8 mouse cellular contexts compared by ENCODE assay signal in the genomic region with DNA sequence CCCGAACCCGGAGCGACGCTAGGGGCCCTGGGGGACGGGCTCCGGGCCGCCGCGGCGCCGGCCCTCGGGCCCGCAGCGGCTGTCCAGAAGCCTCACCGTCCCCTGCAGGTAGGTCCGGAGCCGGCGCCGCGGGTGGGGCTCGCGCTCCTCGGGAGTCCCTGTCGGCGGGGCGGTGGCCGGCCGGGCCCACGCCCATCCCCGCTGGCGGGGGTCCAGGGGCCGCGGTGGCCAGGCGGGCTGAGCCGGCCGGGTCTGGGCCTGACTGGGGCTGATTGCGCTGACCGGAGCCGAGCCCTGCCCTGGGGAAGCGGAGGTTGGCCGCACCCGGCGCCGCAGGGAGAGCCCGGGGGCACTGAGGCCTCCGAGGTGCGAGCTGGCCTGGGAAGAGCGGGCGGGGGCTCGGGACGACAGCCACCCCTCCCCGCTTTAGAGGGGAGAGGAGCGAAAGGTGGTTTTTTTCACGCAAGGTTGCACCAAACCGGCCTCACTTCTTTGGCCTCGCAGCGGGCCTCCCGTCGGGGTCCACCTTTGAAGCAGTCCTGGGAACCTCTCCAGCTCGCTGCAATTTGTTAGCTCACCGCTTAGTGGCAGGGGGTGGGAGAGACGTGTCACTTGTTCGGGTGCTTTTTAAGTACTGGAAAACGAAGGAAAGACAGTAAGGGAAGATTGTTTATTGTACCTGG. TPM values are rescaled to one million over a fixed set of nuclear protein-coding genes. Genes with fewer than 3 reads are reported as not detected.
DNase-seq lines count a peak whose midpoint lies in the region; ATAC-seq lines count a peak whose summit lies in the region.

No protein-coding gene starts in this region.

- H3K4me1 ChIP-seq in intestine, embryonic 16.5 days (ENCODE audit: control insufficient read depth, insufficient read depth, low read length): peaks cover 19% of the 10 kb centered on the region
- peaks cover 20% of the 10 kb centered on the region for H3K4me1 ChIP-seq in limb, embryonic 10.5 days
- H3K4me1 ChIP-seq in midbrain, embryonic 11.5 days (ENCODE audit: control insufficient read depth, insufficient read depth, low read length): peaks cover 20% of the 10 kb centered on the region

- peak; percentile 81 for DNase-seq in adrenal gland, postnatal 10 days
- peak; percentile 85 for DNase-seq in embryo, embryonic 9.5 days (ENCODE audit: extremely low spot score)
- DNase-seq in gastrocnemius, postnatal 4 days (ENCODE audit: low spot score in 2 of 2): peak; percentile 86 to 89
- DNase-seq in limb, embryonic 10.5 days (ENCODE audit: low spot score): peak; percentile 85
- DNase-seq in midbrain, embryonic 11.5 days (ENCODE audit: low spot score, missing footprints): peak; percentile 96
- DNase-seq in skeletal muscle tissue, adult 2 months (ENCODE audit: low read depth, low spot score): peak; percentile 44
- DNase-seq in yolk sac, embryonic 10.5 days (ENCODE audit: low spot score): peak; percentile 86

- peak overlapping the region; percentile 67 for H3K4me2 ChIP-seq in intestine, embryonic 16.5 days (ENCODE audit: low read depth, low read length)
- H3K4me2 ChIP-seq in midbrain, embryonic 11.5 days: peak overlapping the region; percentile 70

- H3K9me3 ChIP-seq in intestine, embryonic 16.5 days (ENCODE audit: control insufficient read depth, low read length): no peaks in the 10 kb centered on the region
- H3K9me3 ChIP-seq in limb, embryonic 10.5 days (replicated peaks): no peaks in the 10 kb centered on the region
- no peaks in the 10 kb centered on the region for H3K9me3 ChIP-seq in midbrain, embryonic 11.5 days (ENCODE audit: control insufficient read depth, low read length)

- H3K36me3 ChIP-seq in intestine, embryonic 16.5 days (ENCODE audit: control insufficient read depth, insufficient read depth, low read length): peaks cover 6% of the 10 kb centered on the region; the same call in 1 of the 2 replicates
- peaks cover 46% of the 10 kb centered on the region for H3K36me3 ChIP-seq in limb, embryonic 10.5 days
- peaks cover 12% of the 10 kb centered on the region for H3K36me3 ChIP-seq in midbrain, embryonic 11.5 days (ENCODE audit: control insufficient read depth, insufficient read depth, low read length)

- peak overlapping the region; percentile 97 for H3K27ac ChIP-seq in intestine, embryonic 16.5 days (ENCODE audit: low read length)
- H3K27ac ChIP-seq in limb, embryonic 10.5 days: peak overlapping the region; percentile 100
- peak overlapping the region; percentile 89 for H3K27ac ChIP-seq in midbrain, embryonic 11.5 days (ENCODE audit: low read depth, low read length)

- H3K27me3 ChIP-seq in intestine, embryonic 16.5 days (replicated peaks; ENCODE audit: control insufficient read depth, insufficient read depth, low read length): no peaks in the 10 kb centered on the region
- H3K27me3 ChIP-seq in limb, embryonic 10.5 days (ENCODE audit: low read depth, poor library complexity, severe bottlenecking): no peaks in the 10 kb centered on the region
- H3K27me3 ChIP-seq in midbrain, embryonic 11.5 days (ENCODE audit: control insufficient read depth, insufficient read depth, low read length): no peaks in the 10 kb centered on the region

- ATAC-seq in intestine, embryonic 16.5 days: peak; percentile 92
- ATAC-seq in midbrain, embryonic 11.5 days (ENCODE audit: low FRiP score): peak; percentile 88

- peak overlapping the region; percentile 100 for H3K9ac ChIP-seq in intestine, embryonic 16.5 days (ENCODE audit: low read depth, low read length)
- peak overlapping the region; percentile 99 for H3K9ac ChIP-seq in midbrain, embryonic 11.5 days (ENCODE audit: low read length)

- WGBS in intestine, embryonic 16.5 days: under 1% methylated on average over 64 of the region's 64 CpGs
- under 1% methylated on average over 64 of the region's 64 CpGs for WGBS in limb, embryonic 10.5 days
- WGBS in midbrain, embryonic 11.5 days: 1% methylated on average over 53 of the region's 64 CpGs

- peak overlapping the region; percentile 93 for H3K4me3 ChIP-seq in intestine, embryonic 16.5 days (ENCODE audit: low read length)
- H3K4me3 ChIP-seq in limb, embryonic 10.5 days: peak overlapping the region; percentile 100
- peak overlapping the region; percentile 98 for H3K4me3 ChIP-seq in midbrain, embryonic 11.5 days (ENCODE audit: low read depth, low read length)

RNA-seq across cellular contexts. Expression of a gene that starts 0.5 kb away (rescaled TPM):
- 10 to 100 TPM; 45.2 to 47.0 TPM for total RNA-seq in adrenal gland, postnatal 10 days (2021)
- 10 to 100 TPM; 26.7 to 30.2 TPM for total RNA-seq in gastrocnemius, postnatal 4 days (2021)
- polyA plus RNA-seq in intestine, embryonic 16.5 days (2015; fragmentation: Nextera tagmentation; extraction: Ambion mirVana): 5.7 and 7.3 TPM in 2 replicates
- polyA plus RNA-seq in limb, embryonic 10.5 days (2016; fragmentation: Nextera tagmentation; extraction: Ambion mirVana): 5.5 and 7.3 TPM in 2 replicates
- 14.4 and 15.4 TPM in 2 replicates for polyA plus RNA-seq in midbrain, embryonic 11.5 days (2014; fragmentation: Nextera tagmentation; extraction: Ambion mirVana)

RNA-seq across cellular contexts. Expression of a gene that starts 0.5 kb away (rescaled TPM):
- 10 to 100 TPM; 66.8 to 71.3 TPM for total RNA-seq in adrenal gland, postnatal 10 days (2021)
- 10 to 100 TPM; 88.1 to 94.6 TPM for total RNA-seq in gastrocnemius, postnatal 4 days (2021)
- polyA plus RNA-seq in intestine, embryonic 16.5 days (2015; fragmentation: Nextera tagmentation; extraction: Ambion mirVana): 105 and 112 TPM in 2 replicates
- 111 and 115 TPM in 2 replicates for polyA plus RNA-seq in limb, embryonic 10.5 days (2016; fragmentation: Nextera tagmentation; extraction: Ambion mirVana)
- polyA plus RNA-seq in midbrain, embryonic 11.5 days (2014; fragmentation: Nextera tagmentation; extraction: Ambion mirVana): 154 and 159 TPM in 2 replicates

RNA-seq across cellular contexts. Expression of a gene that starts 14.2 kb away (rescaled TPM):
- 10 to 100 TPM; 11.7 to 14.4 TPM for total RNA-seq in adrenal gland, postnatal 10 days (2021)
- total RNA-seq in gastrocnemius, postnatal 4 days (2021): 10 to 100 TPM; 13.4 to 13.7 TPM
- 36.9 and 39.5 TPM in 2 replicates for polyA plus RNA-seq in intestine, embryonic 16.5 days (2015; fragmentation: Nextera tagmentation; extraction: Ambion mirVana)
- polyA plus RNA-seq in limb, embryonic 10.5 days (2016; fragmentation: Nextera tagmentation; extraction: Ambion mirVana): 93.2 and 102 TPM in 2 replicates
- polyA plus RNA-seq in midbrain, embryonic 11.5 days (2014; fragmentation: Nextera tagmentation; extraction: Ambion mirVana): 60.0 and 67.5 TPM in 2 replicates

RNA-seq across cellular contexts. Expression of a gene that starts 44.3 kb away (rescaled TPM):
- total RNA-seq in adrenal gland, postnatal 10 days (2021): 10 to 100 TPM; 30.3 to 31.7 TPM
- 10 to 100 TPM; 19.7 to 21.9 TPM for total RNA-seq in gastrocnemius, postnatal 4 days (2021)
- polyA plus RNA-seq in intestine, embryonic 16.5 days (2015; fragmentation: Nextera tagmentation; extraction: Ambion mirVana): 54.2 and 60.4 TPM in 2 replicates
- 70.2 and 71.5 TPM in 2 replicates for polyA plus RNA-seq in limb, embryonic 10.5 days (2016; fragmentation: Nextera tagmentation; extraction: Ambion mirVana)
- 73.1 and 73.8 TPM in 2 replicates for polyA plus RNA-seq in midbrain, embryonic 11.5 days (2014; fragmentation: Nextera tagmentation; extraction: Ambion mirVana)

Comparison
In these comparisons a context has a peak if more than half of its experiments do, and no peak if none do; other contexts are left out.
1. Peak in every context shown above with its lines: DNase-seq, ATAC-seq, H3K4me3 ChIP-seq and H3K27ac ChIP-seq.
2. DNase-seq: peak in every context shown above with its lines; median percentile 96 in midbrain, embryonic 11.5 days; 88 in gastrocnemius, postnatal 4 days; 86 in yolk sac, embryonic 10.5 days; 85 in embryo, embryonic 9.5 days; 85 in limb, embryonic 10.5 days; 81 in adrenal gland, postnatal 10 days; 44 in skeletal muscle tissue, adult 2 months.